Mouse (Mus musculus) MEL (cell line): ENCODE measurements around the gene Pls1. TPM values are rescaled to one million over a fixed set of nuclear protein-coding genes. Genes with fewer than 3 reads are reported as not detected.

Source experiments
- DNase-seq: peaks from one replicate; pipeline ENCODE4 v3.0.0; 2011; ENCODE audit warnings: low read depth, low spot score
- H3K27ac ChIP-seq: 2 replicates; pipeline ENCODE4 v1.5.1; 2012; ENCODE audit warnings: low read depth, mild to moderate bottlenecking, control low read depth, low read length, moderate library complexity; ENCODE audit not compliant: control insufficient read depth
- H3K27me3 ChIP-seq, 2 experiments: fragments of 150-350 bp in 1 of 2; sonication (generic) in 1 of 2; 2 replicates each; pipeline ENCODE4 v1.6.1; 2012; ENCODE audit warnings: low read length in 2 of 2, mild to moderate bottlenecking in 2 of 2, improper control_type of control experiment in 1 of 2, moderate library complexity in 1 of 2; ENCODE audit not compliant: insufficient read depth in 2 of 2, control insufficient read depth in 1 of 2
- H3K36me3 ChIP-seq, 2 experiments: 2 replicates each; pipeline ENCODE4 v1.6.1; 2012 to 2014; ENCODE audit warnings: low read length in 2 of 2, improper control_type of control experiment in 1 of 2, inconsistent platforms in 1 of 2, mild to moderate bottlenecking in 1 of 2; ENCODE audit not compliant: insufficient read depth in 2 of 2, control insufficient read depth in 1 of 2
- H3K4me1 ChIP-seq, 2 experiments: fragments of 150-350 bp in 1 of 2; sonication (generic) in 1 of 2; 2 replicates each; pipeline ENCODE4 v1.6.1; 2012; ENCODE audit warnings: low read length in 2 of 2, improper control_type of control experiment in 1 of 2, mild to moderate bottlenecking in 1 of 2; ENCODE audit not compliant: insufficient read depth in 2 of 2, control insufficient read depth in 1 of 2
- H3K4me3 ChIP-seq, 2 experiments: fragments of 150-350 bp in 1 of 2; sonication (generic) in 1 of 2; 2 replicates each; pipeline ENCODE4 v1.5.1; 2012; ENCODE audit warnings: low read depth in 2 of 2, low read length in 2 of 2, mild to moderate bottlenecking in 2 of 2, moderate library complexity in 2 of 2, control low read depth in 1 of 2, improper control_type of control experiment in 1 of 2; ENCODE audit not compliant: control insufficient read depth in 1 of 2, insufficient read depth in 1 of 2
- H3K79me2 ChIP-seq: 2 replicates; pipeline ENCODE4 v1.6.1; 2012; ENCODE audit warnings: mild to moderate bottlenecking, low read length, moderate library complexity; ENCODE audit not compliant: control insufficient read depth, poor library complexity, insufficient read depth
- H3K9ac ChIP-seq: 2 replicates; pipeline ENCODE4 v1.6.1; 2012; ENCODE audit warnings: low read depth, mild to moderate bottlenecking, control low read depth, low read length, moderate library complexity; ENCODE audit not compliant: control insufficient read depth, poor library complexity, severe bottlenecking
- H3K9me3 ChIP-seq: fragments of 150-350 bp; sonication (generic); replicated peaks from 2 replicates; pipeline ENCODE4 v1.6.1; 2012; ENCODE audit warnings: mild to moderate bottlenecking, low read length, improper control_type of control experiment, moderate library complexity; ENCODE audit not compliant: insufficient read depth
- CHD1 ChIP-seq: IDR thresholded peaks from 2 replicates; pipeline ENCODE4 v1.6.1; 2012; ENCODE audit warnings: low read depth, mild to moderate bottlenecking, inconsistent platforms, low read length, improper control_type of control experiment
- E2F4 ChIP-seq: IDR thresholded peaks from 2 replicates; pipeline ENCODE4 v1.6.1; 2011; ENCODE audit warnings: low read depth, low read length, improper control_type of control experiment, borderline replicate concordance
- ELF1 ChIP-seq: IDR thresholded peaks from 2 replicates; pipeline ENCODE4 v1.6.1; 2014; ENCODE audit warnings: low read depth, mild to moderate bottlenecking, inconsistent platforms, low read length, improper control_type of control experiment, moderate library complexity
- EP300 ChIP-seq, 2 experiments: IDR thresholded peaks; 2 replicates each; pipeline ENCODE4 v1.6.1; 2011; ENCODE audit warnings: improper control_type of control experiment in 2 of 2, low read length in 2 of 2, low read depth in 1 of 2, mild to moderate bottlenecking in 1 of 2
- ETS1 ChIP-seq: IDR thresholded peaks from 2 replicates; pipeline ENCODE4 v1.6.1; 2012; ENCODE audit warnings: low read depth, mild to moderate bottlenecking, inconsistent platforms, low read length, improper control_type of control experiment, moderate library complexity
- GABPA ChIP-seq: IDR thresholded peaks from 2 replicates; pipeline ENCODE4 v1.6.1; 2012; ENCODE audit warnings: low read depth, mild to moderate bottlenecking, inconsistent platforms, low read length, improper control_type of control experiment, moderate library complexity
- GATA1 ChIP-seq: IDR thresholded peaks from 2 replicates; pipeline ENCODE4 v1.6.1; 2011; ENCODE audit warnings: low read depth, low read length, improper control_type of control experiment
- HCFC1 ChIP-seq: IDR thresholded peaks from 2 replicates; pipeline ENCODE4 v1.6.1; 2012; ENCODE audit warnings: low read depth, mild to moderate bottlenecking, inconsistent platforms, low read length, improper control_type of control experiment, moderate library complexity
- MAX ChIP-seq: IDR thresholded peaks from 2 replicates; pipeline ENCODE4 v1.6.1; 2011; ENCODE audit warnings: low read length, improper control_type of control experiment
- MAZ ChIP-seq: IDR thresholded peaks from 2 replicates; pipeline ENCODE4 v1.6.1; 2012; ENCODE audit warnings: low read depth, mild to moderate bottlenecking, inconsistent platforms, low read length, improper control_type of control experiment
- MXI1 ChIP-seq: IDR thresholded peaks from 2 replicates; pipeline ENCODE4 v1.6.1; 2011; ENCODE audit warnings: mild to moderate bottlenecking, low read depth, low read length, improper control_type of control experiment
- MYB ChIP-seq: IDR thresholded peaks from 2 replicates; pipeline ENCODE4 v1.6.1; 2011; ENCODE audit warnings: mild to moderate bottlenecking, low read depth, low read length, improper control_type of control experiment
- NELFE ChIP-seq: IDR thresholded peaks from 2 replicates; pipeline ENCODE4 v1.6.1; 2011; ENCODE audit warnings: low read depth, low read length, improper control_type of control experiment
- NRF1 ChIP-seq: IDR thresholded peaks from 2 replicates; pipeline ENCODE4 v1.6.1; 2014; ENCODE audit warnings: low read depth, mild to moderate bottlenecking, inconsistent platforms, low read length, improper control_type of control experiment, moderate library complexity; ENCODE audit not compliant: poor library complexity, insufficient read depth, severe bottlenecking
- POLR2A ChIP-seq, 2 experiments: IDR thresholded peaks; 2 replicates each; pipeline ENCODE4 v1.6.1; 2011 to 2012; ENCODE audit warnings: low read length in 2 of 2, mild to moderate bottlenecking in 2 of 2, control low read depth in 1 of 2, improper control_type of control experiment in 1 of 2, low read depth in 1 of 2, moderate library complexity in 1 of 2; ENCODE audit not compliant: control insufficient read depth in 1 of 2, insufficient read depth in 1 of 2, poor library complexity in 1 of 2
- POLR2AphosphoS2 ChIP-seq: IDR thresholded peaks from 2 replicates; pipeline ENCODE4 v1.6.1; 2011; ENCODE audit warnings: low read length, improper control_type of control experiment
- SIN3A ChIP-seq: IDR thresholded peaks from 2 replicates; pipeline ENCODE4 v1.6.1; 2012; ENCODE audit warnings: low read length, improper control_type of control experiment, inconsistent platforms
- SMC3 ChIP-seq: IDR thresholded peaks from 2 replicates; pipeline ENCODE4 v1.6.1; 2011; ENCODE audit warnings: low read depth, low read length, improper control_type of control experiment
- TAL1 ChIP-seq: IDR thresholded peaks from 2 replicates; pipeline ENCODE4 v1.6.1; 2012; ENCODE audit warnings: mild to moderate bottlenecking, inconsistent platforms, low read length, moderate library complexity, mixed read lengths
- TBP ChIP-seq: IDR thresholded peaks from 2 replicates; pipeline ENCODE4 v1.8.0; 2011; ENCODE audit warnings: low read depth, low read length, improper control_type of control experiment
- USF1 ChIP-seq: IDR thresholded peaks from 2 replicates; pipeline ENCODE4 v1.6.1; 2014; ENCODE audit warnings: low read depth, mild to moderate bottlenecking, inconsistent platforms, low read length, improper control_type of control experiment, moderate library complexity
- ZMIZ1 ChIP-seq: IDR thresholded peaks from 2 replicates; pipeline ENCODE4 v1.6.1; 2012; ENCODE audit warnings: low read depth, mild to moderate bottlenecking, inconsistent platforms, low read length, improper control_type of control experiment, moderate library complexity
- ZNF384 ChIP-seq: IDR thresholded peaks from 2 replicates; pipeline ENCODE4 v1.6.1; 2012; ENCODE audit warnings: low read depth, mild to moderate bottlenecking, inconsistent platforms, low read length, improper control_type of control experiment
- polyA plus RNA-seq, 2 experiments: library from polyadenylated mRNA; stranded (reverse) in 1 of 2; unstranded in 1 of 2; fragments of >175 nt in 1 of 2; fragments of >200 nt in 1 of 2; gene quantifications; 2 replicates each; pipeline versions ENCODE4 v1.2.1 to v1.2.4; 2012; ENCODE audit warnings: low replicate concordance in 2 of 2, low read depth in 1 of 2; ENCODE audit not compliant: insufficient read length in 2 of 2, insufficient read depth in 1 of 2, missing spikeins in 1 of 2
- total RNA-seq: library from RNA; depleted of rRNA; stranded (reverse); fragments of 300-350 nt; gene quantifications from 2 replicates; pipeline ENCODE4 v1.2.3, GENCODE M21; 2012

Gene Pls1
- total and polyA plus RNA-seq, 3 experiments, result 0.04 TPM; not detected in 2

GRCm38 (mm10) chr9:95858027-95858570, 13.0 kb upstream of the Pls1 start:
- Histone ChIP-seq H3K79me2 (peaks cover 10% of the 10 kb centered on the region), H3K9ac (peak overlapping the region; percentile 92), H3K4me3 (peak overlapping the region; percentile 86 to 92), H3K27me3 (no peaks in the 10 kb centered on the region), H3K4me1 (peaks cover 0 to 4% of the 10 kb centered on the region in 2 experiments; a peak in 1 of 4 replicates), H3K36me3 (peaks cover 5% of the 10 kb centered on the region in 2 experiments), H3K9me3 (no peaks in the 10 kb centered on the region), H3K27ac (peak overlapping the region; percentile 57)
- DNase-seq, result peak; percentile 91
- 0 out of 2 replicates have a peak, but pooled peaks have one; percentile 8 for TF ChIP-seq GATA1
- peak; percentile 76 for TF ChIP-seq SIN3A
- TF ChIP-seq EP300 (IDR thresholded peaks at IDR 0.05; ENCODE audit: low read depth in 1 of 2, low read length in 2 of 2), result 0 out of 4 replicates have a peak, but pooled peaks of 1 of the 2 experiments have one; percentile 16
- TF ChIP-seq HCFC1, result peak; percentile 28; the same call in 1 of the 2 replicates
- TF ChIP-seq NRF1, result no peak
- peak; percentile 11; the same call in 1 of the 2 replicates for TF ChIP-seq MXI1
- no peak for TF ChIP-seq E2F4

- Histone ChIP-seq H3K4me3 (peak within 1 kb of the TSS; percentile 86 to 92), H3K4me1 (peaks cover 0 to 5% of the 10 kb centered on the region in 2 experiments; a peak in 1 of 4 replicates), H3K27ac (peak within 1 kb of the TSS; percentile 57), H3K9ac (peak within 1 kb of the TSS; percentile 92), H3K36me3 (peaks cover 0 to 5% of the 10 kb centered on the region in 2 experiments; a peak in 3 of 4 replicates), H3K79me2 (peaks cover 10% of the 10 kb centered on the region), H3K9me3 (no peaks in the 10 kb centered on the region), H3K27me3 (no peaks in the 10 kb centered on the region)
- TF ChIP-seq POLR2AphosphoS2, result peak; percentile 61; the same call in 1 of the 2 replicates
- TF ChIP-seq HCFC1, result peak; percentile 90
- peak; percentile 98 for TF ChIP-seq ELF1
- 0 out of 2 replicates have a peak, but pooled peaks have one; percentile 60 for TF ChIP-seq TBP
- peak in 1 of 2 experiments; percentile 23; a peak in 1 of 4 replicates for TF ChIP-seq EP300 (IDR thresholded peaks at IDR 0.05; ENCODE audit: low read depth in 1 of 2, low read length in 2 of 2)
- no peak for TF ChIP-seq CHD1
- no peak for TF ChIP-seq TAL1
- TF ChIP-seq MAZ, result 0 out of 2 replicates have a peak, but pooled peaks have one; percentile 37
- TF ChIP-seq MAX, result peak; percentile 69
- TF ChIP-seq SMC3, result no peak
- peak; percentile 94; the same call in 1 of the 2 replicates for TF ChIP-seq MXI1
- no peak for TF ChIP-seq E2F4
- no peak for TF ChIP-seq GABPA
- peak; percentile 40; the same call in 1 of the 2 replicates for TF ChIP-seq ZMIZ1
- TF ChIP-seq ZNF384, result no peak
- peak; percentile 79; the same call in 1 of the 2 replicates for TF ChIP-seq SIN3A
- no peak for TF ChIP-seq MYB
- peak; percentile 27; the same call in 1 of the 2 replicates for TF ChIP-seq USF1
- peak; percentile 83 to 84 for TF ChIP-seq POLR2A (IDR thresholded peaks at IDR 0.05; ENCODE audit: control insufficient read depth in 1 of 2, insufficient read depth in 1 of 2, low read depth in 1 of 2, low read length in 2 of 2, poor library complexity in 1 of 2)
- TF ChIP-seq ETS1, result peak; percentile 56
- TF ChIP-seq NELFE, result peak; percentile 89
- DNase-seq, result peak; percentile 95
These were observed 12.4 kb upstream of the Pls1 start, which contains the start of gene Atr for GRCm38 (mm10) chr9:95857414-95858026. Atr (plus strand) TSS chr9:95857597.
